Mouse (Mus musculus): Measurements from ENCODE around the gene Ssbp4.

Ssbp4 gene

GRCm38 (mm10) chr8:70600473-70601270, 8.0 kb downstream of the Ssbp4 start:
- H3K27me3 ChIP-seq (ENCODE audit: insufficient read depth, low read length) = peaks cover 7% of the 10 kb centered on the region
- H3K4me1 ChIP-seq (replicated peaks; ENCODE audit: low read depth, low read length) = peaks cover 94% of the 10 kb centered on the region
- no peaks in the 10 kb centered on the region for H3K9me3 ChIP-seq (ENCODE audit: low read length)
- H3K36me3 ChIP-seq (ENCODE audit: insufficient read depth, low read length) = peaks cover 70% of the 10 kb centered on the region
- H3K4me3 ChIP-seq (replicated peaks; ENCODE audit: low read length) = peak overlapping the region; percentile 46
- TF ChIP-seq POU5F1 (IDR thresholded peaks at IDR 0.05; ENCODE audit: borderline replicate concordance, low read length) = no peak
- TF ChIP-seq CTCF (conservative IDR thresholded peaks at IDR 0.05; ENCODE audit: low read length) = no peak
- TF ChIP-seq NANOG (IDR thresholded peaks at IDR 0.05; ENCODE audit: borderline replicate concordance, low read length) = no peak

GRCm38 (mm10) chr8:70599507-70600290, 9.0 kb downstream of the Ssbp4 start:
- Histone ChIP-seq H3K36me3 (ENCODE audit: insufficient read depth, low read length) (peaks cover 67% of the 10 kb centered on the region), H3K27me3 (ENCODE audit: insufficient read depth, low read length) (peaks cover 15% of the 10 kb centered on the region), H3K4me1 (replicated peaks; ENCODE audit: low read depth, low read length) (peaks cover 94% of the 10 kb centered on the region), H3K9me3 (ENCODE audit: low read length) (no peaks in the 10 kb centered on the region), H3K4me3 (replicated peaks; ENCODE audit: low read length) (peak overlapping the region; percentile 93)
- no peak for TF ChIP-seq POU5F1 (IDR thresholded peaks at IDR 0.05; ENCODE audit: borderline replicate concordance, low read length)
- TF ChIP-seq NANOG (IDR thresholded peaks at IDR 0.05; ENCODE audit: borderline replicate concordance, low read length) = no peak
- no peak for TF ChIP-seq CTCF (conservative IDR thresholded peaks at IDR 0.05; ENCODE audit: low read length)

- Histone ChIP-seq H3K9me3 (ENCODE audit: low read length) (no peaks in the 10 kb centered on the region), H3K27me3 (ENCODE audit: insufficient read depth, low read length) (peaks cover 15% of the 10 kb centered on the region), H3K4me1 (replicated peaks; ENCODE audit: low read depth, low read length) (peaks cover 87% of the 10 kb centered on the region), H3K4me3 (replicated peaks; ENCODE audit: low read length) (peak overlapping the region; percentile 93), H3K36me3 (ENCODE audit: insufficient read depth, low read length) (peaks cover 63% of the 10 kb centered on the region)
- TF ChIP-seq POU5F1 (IDR thresholded peaks at IDR 0.05; ENCODE audit: borderline replicate concordance, low read length) = no peak
- TF ChIP-seq CTCF (conservative IDR thresholded peaks at IDR 0.05; ENCODE audit: low read length) = peak; percentile 11; the same call in 1 of the 2 replicates
These were observed 9.9 kb downstream of the Ssbp4 start for GRCm38 (mm10) chr8:70598722-70599121.

DNA sequence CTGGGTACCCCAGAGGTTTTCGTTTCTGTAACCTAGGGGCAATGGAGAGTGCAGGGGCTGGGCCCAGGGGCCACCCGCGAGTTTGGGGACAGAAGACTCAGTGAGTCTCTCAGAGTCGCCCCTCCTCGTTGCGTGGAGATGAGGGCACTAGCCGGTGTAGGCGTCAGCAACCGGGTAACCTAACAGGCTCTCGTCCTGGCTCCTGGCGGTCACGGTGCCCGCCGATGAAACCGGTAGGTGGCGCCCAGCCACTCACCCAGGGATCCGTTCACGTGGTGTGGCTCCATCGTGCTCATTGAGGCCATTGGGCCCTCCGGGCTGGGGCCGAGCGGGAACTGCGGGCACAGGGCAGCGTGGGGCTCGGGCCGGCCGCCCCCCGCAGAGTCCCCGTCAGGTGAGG, 10.4 kb downstream of the Ssbp4 start:
- Histone ChIP-seq H3K36me3 (ENCODE audit: insufficient read depth, low read length) (peaks cover 63% of the 10 kb centered on the region), H3K9me3 (ENCODE audit: low read length) (no peaks in the 10 kb centered on the region), H3K4me1 (replicated peaks; ENCODE audit: low read depth, low read length) (peaks cover 87% of the 10 kb centered on the region), H3K27me3 (ENCODE audit: insufficient read depth, low read length) (peaks cover 15% of the 10 kb centered on the region), H3K4me3 (replicated peaks; ENCODE audit: low read length) (peak overlapping the region; percentile 93)
- TF ChIP-seq NANOG (IDR thresholded peaks at IDR 0.05; ENCODE audit: borderline replicate concordance, low read length) = no peak
- TF ChIP-seq CTCF (conservative IDR thresholded peaks at IDR 0.05; ENCODE audit: low read length) = peak; percentile 36
- no peak for TF ChIP-seq POU5F1 (IDR thresholded peaks at IDR 0.05; ENCODE audit: borderline replicate concordance, low read length)

DNA sequence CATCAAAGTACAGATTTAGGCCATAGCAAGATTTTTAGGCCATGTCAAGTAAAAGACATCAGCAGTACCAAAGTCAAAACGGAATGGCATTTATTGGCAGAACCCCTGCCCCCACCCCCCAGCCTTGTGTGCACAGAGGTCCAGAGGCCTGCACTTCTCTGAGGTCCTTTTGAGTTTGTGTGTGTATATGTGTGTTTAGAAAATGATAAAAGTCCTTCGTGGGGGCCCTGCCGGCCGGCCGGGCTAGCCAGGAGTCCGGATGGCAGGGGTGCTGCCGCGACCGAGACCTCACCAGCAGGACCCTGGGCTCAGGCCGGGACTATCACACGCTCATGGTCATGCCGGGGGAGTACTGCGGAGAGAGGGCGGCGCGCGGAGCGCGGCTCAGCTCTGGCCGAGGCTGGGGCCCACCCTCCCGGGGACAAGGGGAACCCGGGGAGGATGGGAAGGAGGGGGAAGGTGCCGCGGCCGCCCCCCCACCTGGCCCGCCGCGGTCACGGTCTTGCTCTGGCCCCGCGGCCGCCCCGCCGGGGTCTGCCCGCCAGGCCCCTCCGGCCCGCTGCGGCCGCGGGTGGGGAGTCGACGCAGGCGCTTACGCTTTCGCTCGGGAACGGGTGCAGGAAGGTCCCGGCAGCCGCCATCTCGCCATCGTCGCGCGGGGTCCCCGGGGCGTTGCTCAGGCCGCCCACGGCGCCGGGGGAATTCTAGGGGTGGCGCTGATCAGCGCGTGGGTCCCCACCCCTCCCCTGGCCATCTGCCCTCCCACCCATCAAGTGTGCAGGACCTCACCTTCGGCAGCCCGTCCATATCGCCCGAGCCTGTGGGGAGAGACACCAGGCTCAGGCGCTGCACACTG, 11.0 kb downstream of the Ssbp4 start:
- Histone ChIP-seq H3K4me1 (replicated peaks; ENCODE audit: low read depth, low read length) (peaks cover 87% of the 10 kb centered on the region), H3K4me3 (replicated peaks; ENCODE audit: low read length) (peak overlapping the region; percentile 93), H3K27me3 (ENCODE audit: insufficient read depth, low read length) (peaks cover 15% of the 10 kb centered on the region), H3K9me3 (ENCODE audit: low read length) (no peaks in the 10 kb centered on the region), H3K36me3 (ENCODE audit: insufficient read depth, low read length) (peaks cover 57% of the 10 kb centered on the region)
- no peak for TF ChIP-seq POU5F1 (IDR thresholded peaks at IDR 0.05; ENCODE audit: borderline replicate concordance, low read length)
- TF ChIP-seq NANOG (IDR thresholded peaks at IDR 0.05; ENCODE audit: borderline replicate concordance, low read length) = no peak
- TF ChIP-seq CTCF (conservative IDR thresholded peaks at IDR 0.05; ENCODE audit: low read length) = no peak

GRCm38 (mm10) chr8:70596775-70597416, 11.8 kb downstream of the Ssbp4 start:
- no peak for TF ChIP-seq NANOG (IDR thresholded peaks at IDR 0.05; ENCODE audit: borderline replicate concordance, low read length)
- TF ChIP-seq CTCF (conservative IDR thresholded peaks at IDR 0.05; ENCODE audit: low read length) = peak; percentile 44; the same call in 1 of the 2 replicates
- H3K4me3 ChIP-seq (replicated peaks; ENCODE audit: low read length) = peak overlapping the region; percentile 93

DNA sequence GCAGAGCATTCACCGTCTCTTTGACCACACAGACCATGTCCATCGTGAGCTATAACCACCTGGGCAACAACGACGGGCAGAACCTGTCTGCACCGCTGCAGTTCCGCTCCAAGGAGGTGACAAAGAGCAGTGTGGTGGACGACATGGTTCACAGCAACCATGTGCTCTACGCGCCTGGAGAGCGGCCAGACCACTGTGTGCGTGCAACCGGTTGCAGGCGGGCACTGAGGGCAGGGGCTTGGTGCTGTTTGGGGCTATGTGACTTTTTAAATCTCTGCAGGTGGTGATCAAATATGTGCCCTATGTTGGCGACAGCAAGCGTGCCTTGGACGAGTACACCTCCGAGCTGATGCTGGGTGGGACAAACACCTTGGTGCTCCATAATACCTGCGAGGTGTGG, 12.5 kb downstream of the Ssbp4 start:
- H3K36me3 ChIP-seq (ENCODE audit: insufficient read depth, low read length) = peaks cover 60% of the 10 kb centered on the region
- peak overlapping the region; percentile 93 for H3K4me3 ChIP-seq (replicated peaks; ENCODE audit: low read length)
- no peaks in the 10 kb centered on the region for H3K9me3 ChIP-seq (ENCODE audit: low read length)
- peaks cover 88% of the 10 kb centered on the region for H3K4me1 ChIP-seq (replicated peaks; ENCODE audit: low read depth, low read length)
- TF ChIP-seq CTCF (conservative IDR thresholded peaks at IDR 0.05; ENCODE audit: low read length) (no peak), NANOG (IDR thresholded peaks at IDR 0.05; ENCODE audit: borderline replicate concordance, low read length) (no peak), POU5F1 (IDR thresholded peaks at IDR 0.05; ENCODE audit: borderline replicate concordance, low read length) (no peak)
- H3K27me3 ChIP-seq (ENCODE audit: insufficient read depth, low read length) = peaks cover 15% of the 10 kb centered on the region

More at GRCm38 (mm10) chr8:70596775-70597416, 11.8 kb downstream of the Ssbp4 start:
- Histone ChIP-seq H3K27me3 (ENCODE audit: insufficient read depth, low read length) (peaks cover 15% of the 10 kb centered on the region), H3K4me1 (replicated peaks; ENCODE audit: low read depth, low read length) (peaks cover 87% of the 10 kb centered on the region), H3K9me3 (ENCODE audit: low read length) (no peaks in the 10 kb centered on the region), H3K36me3 (ENCODE audit: insufficient read depth, low read length) (peaks cover 56% of the 10 kb centered on the region)

All from E14TG2a.4 (cell line).